Mouse (Mus musculus): ENCODE measurements around the gene Adgrv1. TPM values are rescaled to one million over a fixed set of nuclear protein-coding genes. Genes with fewer than 3 reads are reported as not detected.

The Adgrv1 gene
- polyA plus RNA-seq, 1 experiment from 2014 or later: 0.86 TPM

GRCm38 (mm10) chr13:81370196-81370595 lies 262.8 kb downstream of the Adgrv1 start:
- WGBS: 82% methylated on average over 6 of the region's 6 CpGs
- no peaks in the 10 kb centered on the region for H3K27me3 ChIP-seq (replicated peaks; ENCODE audit: control insufficient read depth, insufficient read depth, low read length)
- no peak for ATAC-seq

GRCm38 (mm10) chr13:81369564-81369963 lies 263.4 kb downstream of the Adgrv1 start:
- no peaks in the 10 kb centered on the region for H3K36me3 ChIP-seq (ENCODE audit: control insufficient read depth, insufficient read depth)

More at GRCm38 (mm10) chr13:81370196-81370595, 262.8 kb downstream of the Adgrv1 start:
- Histone ChIP-seq H3K9me3 (ENCODE audit: control insufficient read depth) (no peaks in the 10 kb centered on the region), H3K27ac (ENCODE audit: low read depth, low read length) (no peak overlapping the region), H3K4me2 (replicated peaks; ENCODE audit: low read depth) (no peak overlapping the region), H3K4me1 (replicated peaks; ENCODE audit: control insufficient read depth, insufficient read depth, low read length) (no peaks in the 10 kb centered on the region; the same call in 1 of the 2 replicates), H3K36me3 (ENCODE audit: control insufficient read depth, insufficient read depth) (no peaks in the 10 kb centered on the region), H3K4me3 (ENCODE audit: low read depth, low read length) (no peak overlapping the region), H3K9ac (ENCODE audit: low read depth, low read length) (no peak overlapping the region)
- no peak for TF ChIP-seq CTCF (IDR thresholded peaks at IDR 0.05; ENCODE audit: low read depth)

GRCm38 (mm10) chr13:81368987-81369386 lies 264.0 kb downstream of the Adgrv1 start:
- 0 out of 2 replicates have a peak overlapping the region, but pooled peaks have one; percentile 2 for H3K4me2 ChIP-seq (replicated peaks; ENCODE audit: low read depth)
- peak; percentile 68 for ATAC-seq
- no peaks in the 10 kb centered on the region for H3K27me3 ChIP-seq (replicated peaks; ENCODE audit: control insufficient read depth, insufficient read depth, low read length)
- H3K36me3 ChIP-seq (ENCODE audit: control insufficient read depth, insufficient read depth): no peaks in the 10 kb centered on the region
- no peak overlapping the region for H3K27ac ChIP-seq (ENCODE audit: low read depth, low read length)
- H3K4me3 ChIP-seq (ENCODE audit: low read depth, low read length): no peak overlapping the region
- H3K4me1 ChIP-seq (replicated peaks; ENCODE audit: control insufficient read depth, insufficient read depth, low read length): no peaks in the 10 kb centered on the region; the same call in 1 of the 2 replicates
- WGBS: 36% methylated on average over 4 of the region's 4 CpGs
- no peaks in the 10 kb centered on the region for H3K9me3 ChIP-seq (ENCODE audit: control insufficient read depth)
- no peak overlapping the region for H3K9ac ChIP-seq (ENCODE audit: low read depth, low read length)
- TF ChIP-seq CTCF (IDR thresholded peaks at IDR 0.05; ENCODE audit: low read depth): no peak

More at GRCm38 (mm10) chr13:81369564-81369963, 263.4 kb downstream of the Adgrv1 start:
- no peak overlapping the region for H3K27ac ChIP-seq (ENCODE audit: low read depth, low read length)
- peak; percentile 31; the same call in 1 of the 2 replicates for ATAC-seq
- 71% methylated on average over 2 of the region's 2 CpGs for WGBS
- no peaks in the 10 kb centered on the region; the same call in 1 of the 2 replicates for H3K4me1 ChIP-seq (replicated peaks; ENCODE audit: control insufficient read depth, insufficient read depth, low read length)
- H3K27me3 ChIP-seq (replicated peaks; ENCODE audit: control insufficient read depth, insufficient read depth, low read length): no peaks in the 10 kb centered on the region
- no peaks in the 10 kb centered on the region for H3K9me3 ChIP-seq (ENCODE audit: control insufficient read depth)
- H3K9ac ChIP-seq (ENCODE audit: low read depth, low read length): no peak overlapping the region
- no peak overlapping the region for H3K4me2 ChIP-seq (replicated peaks; ENCODE audit: low read depth)
- TF ChIP-seq CTCF (IDR thresholded peaks at IDR 0.05; ENCODE audit: low read depth): peak; percentile 81
- H3K4me3 ChIP-seq (ENCODE audit: low read depth, low read length): no peak overlapping the region

GRCm38 (mm10) chr13:81367681-81368376 lies 265.1 kb downstream of the Adgrv1 start:
- no peak for TF ChIP-seq CTCF (IDR thresholded peaks at IDR 0.05; ENCODE audit: low read depth)
- no peak overlapping the region for H3K4me2 ChIP-seq (replicated peaks; ENCODE audit: low read depth)
- no peaks in the 10 kb centered on the region for H3K36me3 ChIP-seq (ENCODE audit: control insufficient read depth, insufficient read depth)
- H3K4me1 ChIP-seq (replicated peaks; ENCODE audit: control insufficient read depth, insufficient read depth, low read length): no peaks in the 10 kb centered on the region; the same call in 1 of the 2 replicates
- no peaks in the 10 kb centered on the region for H3K27me3 ChIP-seq (replicated peaks; ENCODE audit: control insufficient read depth, insufficient read depth, low read length)
- H3K9me3 ChIP-seq (ENCODE audit: control insufficient read depth): no peaks in the 10 kb centered on the region
- 35% methylated on average over 4 of the region's 4 CpGs for WGBS
- no peak overlapping the region for H3K4me3 ChIP-seq (ENCODE audit: low read depth, low read length)
- H3K27ac ChIP-seq (ENCODE audit: low read depth, low read length): no peak overlapping the region
- no peak overlapping the region for H3K9ac ChIP-seq (ENCODE audit: low read depth, low read length)
- ATAC-seq: 0 out of 2 replicates have a peak, but pooled peaks have one; percentile 16

GRCm38 (mm10) chr13:81360338-81360737 lies 272.6 kb downstream of the Adgrv1 start:
- WGBS: 46% methylated on average over 2 of the region's 2 CpGs
- Histone ChIP-seq H3K4me2 (replicated peaks; ENCODE audit: low read depth) (no peak overlapping the region), H3K27ac (ENCODE audit: low read depth, low read length) (no peak overlapping the region), H3K4me1 (replicated peaks; ENCODE audit: control insufficient read depth, insufficient read depth, low read length) (no peaks in the 10 kb centered on the region), H3K27me3 (replicated peaks; ENCODE audit: control insufficient read depth, insufficient read depth, low read length) (no peaks in the 10 kb centered on the region), H3K9ac (ENCODE audit: low read depth, low read length) (no peak overlapping the region), H3K4me3 (ENCODE audit: low read depth, low read length) (no peak overlapping the region), H3K9me3 (ENCODE audit: control insufficient read depth) (no peaks in the 10 kb centered on the region), H3K36me3 (ENCODE audit: control insufficient read depth, insufficient read depth) (no peaks in the 10 kb centered on the region)
- ATAC-seq: no peak; the same call in 1 of the 2 replicates
- no peak for TF ChIP-seq CTCF (IDR thresholded peaks at IDR 0.05; ENCODE audit: low read depth)

- Histone ChIP-seq H3K27me3 (replicated peaks; ENCODE audit: control insufficient read depth, insufficient read depth, low read length) (no peaks in the 10 kb centered on the region), H3K27ac (ENCODE audit: low read depth, low read length) (no peak overlapping the region), H3K4me3 (ENCODE audit: low read depth, low read length) (no peak overlapping the region), H3K9me3 (ENCODE audit: control insufficient read depth) (no peaks in the 10 kb centered on the region), H3K9ac (ENCODE audit: low read depth, low read length) (no peak overlapping the region), H3K4me2 (replicated peaks; ENCODE audit: low read depth) (no peak overlapping the region), H3K4me1 (replicated peaks; ENCODE audit: control insufficient read depth, insufficient read depth, low read length) (no peaks in the 10 kb centered on the region), H3K36me3 (ENCODE audit: control insufficient read depth, insufficient read depth) (no peaks in the 10 kb centered on the region)
- no peak for TF ChIP-seq CTCF (IDR thresholded peaks at IDR 0.05; ENCODE audit: low read depth)
- 63% methylated on average over 1 of the region's 1 CpGs for WGBS
- no peak for ATAC-seq
These were observed 274.2 kb downstream of the Adgrv1 start for GRCm38 (mm10) chr13:81358766-81359165.
